Mouse (Mus musculus) kidney, postnatal 36 days (tissue): ENCODE data around the gene Cntln.
A peak's percentile ranks its signal among the peaks of the same experiment; 100 is the strongest.

Experiments used
- DNase-seq, 2 experiments: peaks; one replicate each; pipeline ENCODE4 v3.0.0; 2021 to 2022; ENCODE audit warnings: mixed read lengths in 2 of 2

The Cntln gene

GRCm38 (mm10) chr4:85059598-85059997 is 175.5 kb downstream of the Cntln start:
- no peak for DNase-seq

- DNase-seq = no peak
Observed at GRCm38 (mm10) chr4:85061676-85062075, 177.6 kb downstream of the Cntln start.

- no peak for DNase-seq
Observed at GRCm38 (mm10) chr4:85096033-85096432, 211.9 kb downstream of the Cntln start.

- DNase-seq = peak; percentile 23 to 77
Observed at GRCm38 (mm10) chr4:85096682-85097081, 212.6 kb downstream of the Cntln start.

GRCm38 (mm10) chr4:85102168-85102567 is 218.1 kb downstream of the Cntln start:
- no peak for DNase-seq

GRCm38 (mm10) chr4:85106416-85106815 is 222.3 kb downstream of the Cntln start:
- no peak for DNase-seq

- DNase-seq = no peak
Observed at GRCm38 (mm10) chr4:85106961-85107360, 222.9 kb downstream of the Cntln start.

GRCm38 (mm10) chr4:85120271-85120670 is 236.2 kb downstream of the Cntln start:
- DNase-seq = no peak

GRCm38 (mm10) chr4:85149726-85150125 is 265.6 kb downstream of the Cntln start:
- DNase-seq = no peak

- peak; percentile 11 to 16 for DNase-seq
Observed at GRCm38 (mm10) chr4:85151881-85152280, 267.8 kb downstream of the Cntln start.

- no peak for DNase-seq
Observed at GRCm38 (mm10) chr4:85154361-85154760, 270.3 kb downstream of the Cntln start.

GRCm38 (mm10) chr4:85161156-85161555 is 277.0 kb downstream of the Cntln start:
- no peak for DNase-seq

- DNase-seq = peak; percentile 11 to 68
Observed at GRCm38 (mm10) chr4:85162468-85163312, 278.6 kb downstream of the Cntln start.

- peak in 1 of 2 experiments; percentile 10 for DNase-seq
Observed at GRCm38 (mm10) chr4:85163313-85163615, 279.2 kb downstream of the Cntln start.

- no peak for DNase-seq
Observed at GRCm38 (mm10) chr4:85168001-85168400, 283.9 kb downstream of the Cntln start.

GRCm38 (mm10) chr4:85175466-85175865 is 291.4 kb downstream of the Cntln start:
- DNase-seq = no peak

- no peak for DNase-seq
Observed at GRCm38 (mm10) chr4:85178394-85179051, 294.4 kb downstream of the Cntln start.
